Mouse (Mus musculus) CH12.LX (cell line): ENCODE data around the gene Krtap17-1.

Experiments
- CTCF ChIP-seq, 2 experiments: IDR thresholded peaks in 1 of 2; conservative IDR thresholded peaks in 1 of 2; 2 replicates each; pipeline ENCODE4 v1.5.1; 2011 to 2012; ENCODE audit warnings: low read depth in 2 of 2, low read length in 2 of 2, improper control_type of control experiment in 1 of 2, inconsistent platforms in 1 of 2, mild to moderate bottlenecking in 1 of 2, moderate library complexity in 1 of 2
- E2F4 ChIP-seq: IDR thresholded peaks from 2 replicates; pipeline ENCODE4 v1.6.1; 2011; ENCODE audit warnings: low read depth, low read length, improper control_type of control experiment; ENCODE audit not compliant: insufficient replicate concordance
- ELF1 ChIP-seq: IDR thresholded peaks from 2 replicates; pipeline ENCODE4 v1.6.1; 2014; ENCODE audit warnings: low read depth, mild to moderate bottlenecking, inconsistent platforms, low read length, improper control_type of control experiment
- EP300 ChIP-seq: IDR thresholded peaks from 2 replicates; pipeline ENCODE4 v1.6.1; 2011; ENCODE audit warnings: low read length, improper control_type of control experiment
- ETS1 ChIP-seq: conservative IDR thresholded peaks from 2 replicates; pipeline ENCODE4 v1.6.1; 2012; ENCODE audit warnings: low read depth, mild to moderate bottlenecking, inconsistent platforms, low read length, improper control_type of control experiment, moderate library complexity
- HCFC1 ChIP-seq: IDR thresholded peaks from 2 replicates; pipeline ENCODE4 v1.6.1; 2012; ENCODE audit warnings: low read depth, mild to moderate bottlenecking, inconsistent platforms, low read length, improper control_type of control experiment
- IRF4 ChIP-seq: IDR thresholded peaks from 2 replicates; pipeline ENCODE4 v1.6.1; 2014; ENCODE audit warnings: low read depth, mild to moderate bottlenecking, inconsistent platforms, low read length, improper control_type of control experiment
- KAT2A ChIP-seq: IDR thresholded peaks from 2 replicates; pipeline ENCODE4 v1.6.1; 2012; ENCODE audit warnings: low read length, improper control_type of control experiment, inconsistent platforms; ENCODE audit not compliant: insufficient replicate concordance
- MAZ ChIP-seq: IDR thresholded peaks from 2 replicates; pipeline ENCODE4 v1.6.1; 2012; ENCODE audit warnings: low read depth, mild to moderate bottlenecking, inconsistent platforms, low read length, improper control_type of control experiment, moderate library complexity
- NRF1 ChIP-seq: IDR thresholded peaks from 2 replicates; pipeline ENCODE4 v1.6.1; 2014; ENCODE audit warnings: low read depth, mild to moderate bottlenecking, inconsistent platforms, low read length, improper control_type of control experiment, moderate library complexity
- POLR2A ChIP-seq: IDR thresholded peaks from 2 replicates; pipeline ENCODE4 v1.6.1; 2011; ENCODE audit warnings: low read depth, mild to moderate bottlenecking, improper control_type of control experiment, low read length
- RAD21 ChIP-seq: IDR thresholded peaks from 2 replicates; pipeline ENCODE4 v1.6.1; 2011; ENCODE audit warnings: low read depth, mild to moderate bottlenecking, low read length, improper control_type of control experiment, moderate library complexity
- TCF12 ChIP-seq: IDR thresholded peaks from 2 replicates; pipeline ENCODE4 v1.6.1; 2014; ENCODE audit warnings: low read depth, mild to moderate bottlenecking, inconsistent platforms, low read length, improper control_type of control experiment
- USF1 ChIP-seq: IDR thresholded peaks from 2 replicates; pipeline ENCODE4 v1.6.1; 2014; ENCODE audit warnings: low read depth, mild to moderate bottlenecking, inconsistent platforms, low read length, improper control_type of control experiment

DNA sequence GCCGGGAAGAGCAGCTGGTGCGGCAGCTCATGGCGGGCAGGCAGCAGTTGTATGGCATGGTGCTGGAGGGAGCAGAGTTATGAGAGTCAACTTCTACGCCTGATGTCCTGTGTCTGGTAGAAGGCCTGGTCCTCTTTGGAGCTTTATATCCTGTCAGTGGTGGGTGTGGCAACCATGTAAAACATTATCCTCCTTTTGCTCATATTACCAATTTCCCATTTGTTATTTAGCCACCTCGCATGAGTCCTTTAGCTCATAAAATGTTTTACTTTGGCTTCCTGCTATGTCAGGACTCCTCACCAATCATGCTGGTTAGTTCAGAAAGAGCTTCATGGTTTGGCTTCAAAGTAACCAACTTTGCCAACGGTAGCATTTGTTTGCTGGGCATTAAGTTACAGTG lies 36.0 kb upstream of the Krtap17-1 start, which contains the start of gene Krt33b:
- no peak for TF ChIP-seq EP300
- no peak for TF ChIP-seq HCFC1
- no peak for TF ChIP-seq ELF1
- TF ChIP-seq CTCF (conservative IDR thresholded peaks at IDR 0.05 in 1 of 2, IDR thresholded peaks at IDR 0.05 in 1 of 2; ENCODE audit: low read depth in 2 of 2, low read length in 2 of 2) = no peak
- TF ChIP-seq IRF4 = no peak
- no peak for TF ChIP-seq NRF1
- no peak for TF ChIP-seq MAZ
- no peak for TF ChIP-seq E2F4
- no peak for TF ChIP-seq ETS1
- TF ChIP-seq POLR2A = no peak
- TF ChIP-seq TCF12 = no peak
- no peak for TF ChIP-seq RAD21
- TF ChIP-seq USF1 = no peak
- TF ChIP-seq KAT2A = no peak
